Mouse (Mus musculus): Measurements from ENCODE around the gene Emc6. TPM values are rescaled to one million over a fixed set of nuclear protein-coding genes. Genes with fewer than 3 reads are reported as not detected.

Gene Emc6
- polyA plus RNA-seq, 1 experiment: 58.6 TPM

DNA sequence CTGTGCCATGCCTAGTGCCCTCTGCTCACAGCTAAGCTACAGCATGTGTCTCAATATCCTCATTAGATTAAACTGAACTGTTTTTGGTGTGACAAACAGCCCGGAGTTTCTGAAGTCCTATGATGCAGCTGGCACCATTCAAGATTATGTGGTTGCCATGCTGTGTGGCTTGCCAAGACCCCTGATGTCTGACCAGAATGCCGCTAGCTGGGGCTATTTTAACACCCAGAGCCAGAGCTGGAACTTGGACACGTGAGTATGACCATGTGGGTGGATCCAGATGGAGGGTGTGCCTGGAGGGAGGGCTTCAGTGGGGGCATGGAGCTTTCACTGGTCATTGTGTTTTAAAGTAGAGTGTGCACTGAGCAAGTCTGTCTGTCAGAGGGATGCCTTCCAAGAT is 37.1 kb upstream of the Emc6 start:
- Histone ChIP-seq H3K27me3 (ENCODE audit: control insufficient read depth, insufficient read depth, low read length) (no peaks in the 10 kb centered on the region), H3K4me3 (ENCODE audit: control insufficient read depth, insufficient read depth, low read length) (no peak overlapping the region), H3K27ac (ENCODE audit: control insufficient read depth, insufficient read depth, low read length) (no peak overlapping the region), H3K4me1 (replicated peaks; ENCODE audit: control insufficient read depth, insufficient read depth, low read length) (no peaks in the 10 kb centered on the region), H3K36me3 (ENCODE audit: control insufficient read depth, insufficient read depth, low read length) (no peaks in the 10 kb centered on the region)
- DNase-seq: no peak
- 92% methylated on average over 3 of the region's 3 CpGs for WGBS
- no peak for TF ChIP-seq POLR2A (IDR thresholded peaks at IDR 0.05; ENCODE audit: control insufficient read depth, extremely low read depth, insufficient read depth, low read length, poor library complexity)
- no peak for TF ChIP-seq CTCF (IDR thresholded peaks at IDR 0.05; ENCODE audit: borderline replicate concordance, control insufficient read depth, extremely low read depth, insufficient read depth, low read length, poor library complexity)

DNA sequence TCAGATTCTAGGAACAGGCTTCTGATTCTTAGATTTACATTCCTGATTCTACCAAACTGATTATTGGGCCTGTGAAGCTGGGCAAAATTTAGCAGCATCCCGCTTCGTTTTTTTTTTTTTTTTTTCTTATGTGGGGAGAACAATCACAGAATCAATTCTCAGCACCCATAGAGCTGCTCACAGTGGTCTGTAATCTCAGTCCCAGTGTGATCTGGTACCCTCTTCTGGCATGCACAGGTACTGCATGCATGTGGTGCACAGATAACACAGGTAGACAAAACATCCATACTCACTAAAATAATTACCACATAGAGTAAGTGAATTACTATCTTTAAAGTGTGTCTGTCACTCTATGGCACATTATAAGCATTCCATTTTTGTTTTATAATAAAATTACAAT is 30.8 kb upstream of the Emc6 start:
- peak; percentile 21 for DNase-seq
- H3K27me3 ChIP-seq (ENCODE audit: control insufficient read depth, insufficient read depth, low read length): no peaks in the 10 kb centered on the region
- no peak overlapping the region for H3K27ac ChIP-seq (ENCODE audit: control insufficient read depth, insufficient read depth, low read length)
- TF ChIP-seq POLR2A (IDR thresholded peaks at IDR 0.05; ENCODE audit: control insufficient read depth, extremely low read depth, insufficient read depth, low read length, poor library complexity) (no peak), CTCF (IDR thresholded peaks at IDR 0.05; ENCODE audit: borderline replicate concordance, control insufficient read depth, extremely low read depth, insufficient read depth, low read length, poor library complexity) (no peak)
- H3K4me1 ChIP-seq (replicated peaks; ENCODE audit: control insufficient read depth, insufficient read depth, low read length): no peaks in the 10 kb centered on the region
- H3K4me3 ChIP-seq (ENCODE audit: control insufficient read depth, insufficient read depth, low read length): no peak overlapping the region
- WGBS: 100% methylated on average over 2 of the region's 2 CpGs
- H3K36me3 ChIP-seq (ENCODE audit: control insufficient read depth, insufficient read depth, low read length): no peaks in the 10 kb centered on the region

DNA sequence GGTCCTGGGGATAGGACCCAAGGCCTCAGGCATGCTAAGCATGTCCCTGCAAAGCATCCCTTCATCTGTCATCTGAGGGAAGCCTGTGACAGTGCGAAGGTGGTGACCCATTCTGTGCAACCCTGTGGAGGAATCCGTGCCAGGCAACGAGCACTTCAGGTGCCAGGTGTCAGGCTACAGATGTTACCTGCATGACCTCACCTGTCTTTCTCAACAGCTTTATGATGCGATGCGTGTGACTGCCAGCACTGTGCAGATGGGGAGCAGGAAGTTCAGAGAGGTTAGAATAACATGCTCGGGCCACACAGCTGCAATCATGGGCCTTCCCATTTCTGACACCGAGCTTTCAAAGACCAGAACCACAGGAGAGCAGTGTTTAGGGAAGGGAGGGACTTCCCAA is 28.4 kb upstream of the Emc6 start:
- no peaks in the 10 kb centered on the region for H3K36me3 ChIP-seq (ENCODE audit: control insufficient read depth, insufficient read depth, low read length)
- 88% methylated on average over 7 of the region's 7 CpGs for WGBS

DNA sequence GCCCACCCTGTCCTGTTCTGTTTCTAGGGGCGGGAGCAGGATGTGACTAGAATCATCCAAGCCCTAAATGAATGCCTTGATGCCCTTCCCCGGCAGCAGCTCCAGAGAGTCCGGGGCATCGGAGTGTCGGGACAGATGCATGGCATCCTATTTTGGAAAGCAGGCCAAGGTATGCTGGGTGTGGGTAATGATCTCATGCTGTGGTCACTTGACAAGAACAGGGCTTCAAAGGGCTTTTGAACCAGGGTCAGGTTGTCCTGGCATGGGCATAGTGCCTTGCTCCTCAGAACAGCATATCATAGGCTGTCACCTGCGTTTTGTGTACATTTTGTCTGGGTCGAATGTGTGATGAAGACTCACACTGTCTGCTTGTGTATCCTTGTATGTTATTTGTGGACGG is 27.1 kb upstream of the Emc6 start:
- Histone ChIP-seq H3K4me3 (ENCODE audit: control insufficient read depth, insufficient read depth, low read length) (no peak overlapping the region), H3K36me3 (ENCODE audit: control insufficient read depth, insufficient read depth, low read length) (no peaks in the 10 kb centered on the region), H3K27ac (ENCODE audit: control insufficient read depth, insufficient read depth, low read length) (no peak overlapping the region), H3K27me3 (ENCODE audit: control insufficient read depth, insufficient read depth, low read length) (no peaks in the 10 kb centered on the region), H3K4me1 (replicated peaks; ENCODE audit: control insufficient read depth, insufficient read depth, low read length) (no peaks in the 10 kb centered on the region)
- TF ChIP-seq CTCF (IDR thresholded peaks at IDR 0.05; ENCODE audit: borderline replicate concordance, control insufficient read depth, extremely low read depth, insufficient read depth, low read length, poor library complexity) (no peak), POLR2A (IDR thresholded peaks at IDR 0.05; ENCODE audit: control insufficient read depth, extremely low read depth, insufficient read depth, low read length, poor library complexity) (no peak)
- 97% methylated on average over 8 of the region's 8 CpGs for WGBS
- DNase-seq: no peak

More for the DNA sequence above, 28.4 kb upstream of the Emc6 start:
- TF ChIP-seq POLR2A (IDR thresholded peaks at IDR 0.05; ENCODE audit: control insufficient read depth, extremely low read depth, insufficient read depth, low read length, poor library complexity) (no peak), CTCF (IDR thresholded peaks at IDR 0.05; ENCODE audit: borderline replicate concordance, control insufficient read depth, extremely low read depth, insufficient read depth, low read length, poor library complexity) (no peak)
- no peaks in the 10 kb centered on the region for H3K27me3 ChIP-seq (ENCODE audit: control insufficient read depth, insufficient read depth, low read length)
- DNase-seq: no peak
- H3K4me3 ChIP-seq (ENCODE audit: control insufficient read depth, insufficient read depth, low read length): no peak overlapping the region
- H3K4me1 ChIP-seq (replicated peaks; ENCODE audit: control insufficient read depth, insufficient read depth, low read length): no peaks in the 10 kb centered on the region
- no peak overlapping the region for H3K27ac ChIP-seq (ENCODE audit: control insufficient read depth, insufficient read depth, low read length)

DNA sequence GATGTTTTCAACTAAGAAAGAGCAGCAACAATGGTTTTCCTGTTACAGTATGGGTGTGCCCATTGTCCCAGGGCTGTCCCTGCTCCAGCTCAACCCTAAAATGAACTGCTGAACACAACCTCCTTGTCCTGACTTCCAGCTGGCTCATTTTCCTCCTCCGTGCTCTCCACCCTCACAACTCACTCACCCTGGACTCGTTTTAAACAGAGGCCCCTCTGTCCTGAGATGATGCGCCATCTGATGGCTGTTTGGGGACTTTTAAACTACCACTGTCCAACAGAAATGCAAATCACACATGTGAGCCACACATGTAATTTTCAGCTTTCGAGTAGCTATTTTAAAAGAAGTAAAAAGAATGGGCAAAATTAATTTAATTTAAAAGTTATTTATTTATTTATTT is 24.8 kb upstream of the Emc6 start:
- Histone ChIP-seq H3K4me1 (replicated peaks; ENCODE audit: control insufficient read depth, insufficient read depth, low read length) (peaks cover 3% of the 10 kb centered on the region), H3K4me3 (ENCODE audit: control insufficient read depth, insufficient read depth, low read length) (no peak overlapping the region)

DNA sequence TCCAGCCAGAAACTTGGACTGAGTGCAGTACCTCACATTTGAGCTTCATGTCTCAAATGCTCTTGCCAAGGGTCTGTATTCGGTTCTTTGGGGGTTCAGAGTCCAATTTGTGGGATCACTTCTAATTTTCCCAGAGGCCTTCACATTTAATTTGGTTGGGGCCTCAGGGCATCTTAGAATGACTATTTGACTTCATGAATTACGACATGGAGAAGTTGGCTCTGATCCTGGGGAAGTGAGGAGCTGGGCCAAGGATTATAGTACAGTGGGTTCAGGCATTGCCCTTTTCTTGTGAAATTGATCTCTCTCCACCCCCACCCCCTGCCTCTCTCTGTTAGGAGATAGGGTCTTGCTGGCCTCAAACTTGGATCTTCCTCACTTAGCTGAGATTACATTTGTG is 24.2 kb upstream of the Emc6 start:
- H3K27ac ChIP-seq (ENCODE audit: control insufficient read depth, insufficient read depth, low read length): no peak overlapping the region
- peaks cover 3% of the 10 kb centered on the region for H3K4me1 ChIP-seq (replicated peaks; ENCODE audit: control insufficient read depth, insufficient read depth, low read length)
- no peaks in the 10 kb centered on the region for H3K27me3 ChIP-seq (ENCODE audit: control insufficient read depth, insufficient read depth, low read length)
- no peak for DNase-seq
- 92% methylated on average over 2 of the region's 2 CpGs for WGBS
- TF ChIP-seq CTCF (IDR thresholded peaks at IDR 0.05; ENCODE audit: borderline replicate concordance, control insufficient read depth, extremely low read depth, insufficient read depth, low read length, poor library complexity) (no peak), POLR2A (IDR thresholded peaks at IDR 0.05; ENCODE audit: control insufficient read depth, extremely low read depth, insufficient read depth, low read length, poor library complexity) (no peak)
- no peak overlapping the region for H3K4me3 ChIP-seq (ENCODE audit: control insufficient read depth, insufficient read depth, low read length)
- no peaks in the 10 kb centered on the region for H3K36me3 ChIP-seq (ENCODE audit: control insufficient read depth, insufficient read depth, low read length)

More for the DNA sequence above, 24.8 kb upstream of the Emc6 start:
- 65% methylated on average over 4 of the region's 4 CpGs for WGBS
- Histone ChIP-seq H3K36me3 (ENCODE audit: control insufficient read depth, insufficient read depth, low read length) (no peaks in the 10 kb centered on the region), H3K27ac (ENCODE audit: control insufficient read depth, insufficient read depth, low read length) (no peak overlapping the region), H3K27me3 (ENCODE audit: control insufficient read depth, insufficient read depth, low read length) (no peaks in the 10 kb centered on the region)
- no peak for DNase-seq
- TF ChIP-seq CTCF (IDR thresholded peaks at IDR 0.05; ENCODE audit: borderline replicate concordance, control insufficient read depth, extremely low read depth, insufficient read depth, low read length, poor library complexity) (no peak), POLR2A (IDR thresholded peaks at IDR 0.05; ENCODE audit: control insufficient read depth, extremely low read depth, insufficient read depth, low read length, poor library complexity) (no peak)

DNA sequence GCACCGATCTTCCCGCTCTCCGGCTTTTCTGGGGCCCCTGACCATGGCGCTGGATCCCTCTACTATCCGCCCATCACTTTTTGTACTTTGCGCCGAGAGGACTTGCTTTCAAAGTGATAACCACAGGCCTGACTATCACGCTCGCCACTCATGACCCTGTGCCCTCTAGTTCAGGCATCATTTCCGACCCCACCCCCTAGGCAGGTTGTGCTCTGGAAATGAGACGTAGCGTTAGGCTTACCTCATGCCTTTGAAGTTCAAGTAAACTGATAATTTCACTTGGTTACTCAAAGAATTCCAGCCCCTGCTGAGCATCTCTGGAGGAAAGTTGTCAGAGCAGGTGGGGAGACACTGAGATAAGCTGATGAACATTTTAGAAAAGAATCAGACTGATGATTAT is 23.0 kb upstream of the Emc6 start:
- Histone ChIP-seq H3K36me3 (ENCODE audit: control insufficient read depth, insufficient read depth, low read length) (no peaks in the 10 kb centered on the region), H3K4me1 (replicated peaks; ENCODE audit: control insufficient read depth, insufficient read depth, low read length) (peaks cover 3% of the 10 kb centered on the region), H3K4me3 (ENCODE audit: control insufficient read depth, insufficient read depth, low read length) (peak overlapping the region; percentile 75), H3K27me3 (ENCODE audit: control insufficient read depth, insufficient read depth, low read length) (no peaks in the 10 kb centered on the region), H3K27ac (ENCODE audit: control insufficient read depth, insufficient read depth, low read length) (no peak overlapping the region)
- under 1% methylated on average over 12 of the region's 12 CpGs for WGBS
- no peak for TF ChIP-seq CTCF (IDR thresholded peaks at IDR 0.05; ENCODE audit: borderline replicate concordance, control insufficient read depth, extremely low read depth, insufficient read depth, low read length, poor library complexity)
- DNase-seq: peak; percentile 53

Measured in thymus, adult 2 months (tissue).